Mouse (Mus musculus) heart, postnatal 4 days (tissue): ENCODE results near the gene Rbfox1. TPM values are rescaled to one million over a fixed set of nuclear protein-coding genes. Genes with fewer than 3 reads are reported as not detected.

ENCODE experiments used
- DNase-seq: peaks from one replicate; pipeline ENCODE4 v3.0.0; 2021
- total RNA-seq, 2 experiments: library from RNA; stranded (reverse); gene quantifications; 2 replicates each; pipeline ENCODE4 v1.2.3; 2021

The Rbfox1 gene
- total RNA-seq, 2 experiments from 2014 or later, result 22.3 to 24.5 TPM

GRCm38 (mm10) chr16:5992045-5993011 lies 107.2 kb downstream of the Rbfox1 start:
- no peak for DNase-seq

DNA sequence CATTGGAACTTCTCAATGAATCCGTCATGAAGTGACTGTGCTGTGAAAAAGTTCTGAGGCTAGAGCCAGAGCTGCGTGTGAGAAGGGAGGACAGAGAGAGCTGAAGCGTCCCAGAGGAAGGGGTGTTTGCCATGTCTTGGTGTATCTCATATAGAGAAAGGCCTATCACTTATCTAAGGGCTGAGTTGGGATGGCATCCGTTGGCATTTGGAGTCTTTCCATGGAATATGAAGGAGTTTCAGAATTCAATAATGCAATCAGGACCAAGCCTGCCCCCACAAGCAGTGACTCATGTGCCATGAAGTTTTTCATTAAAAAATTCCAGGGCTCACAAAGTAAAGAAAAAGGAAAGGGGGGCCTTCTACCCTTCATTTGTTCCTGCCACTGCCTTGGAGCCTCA lies 112.0 kb downstream of the Rbfox1 start:
- DNase-seq, result no peak

GRCm38 (mm10) chr16:5997651-5998050 lies 112.5 kb downstream of the Rbfox1 start:
- DNase-seq, result no peak

DNA sequence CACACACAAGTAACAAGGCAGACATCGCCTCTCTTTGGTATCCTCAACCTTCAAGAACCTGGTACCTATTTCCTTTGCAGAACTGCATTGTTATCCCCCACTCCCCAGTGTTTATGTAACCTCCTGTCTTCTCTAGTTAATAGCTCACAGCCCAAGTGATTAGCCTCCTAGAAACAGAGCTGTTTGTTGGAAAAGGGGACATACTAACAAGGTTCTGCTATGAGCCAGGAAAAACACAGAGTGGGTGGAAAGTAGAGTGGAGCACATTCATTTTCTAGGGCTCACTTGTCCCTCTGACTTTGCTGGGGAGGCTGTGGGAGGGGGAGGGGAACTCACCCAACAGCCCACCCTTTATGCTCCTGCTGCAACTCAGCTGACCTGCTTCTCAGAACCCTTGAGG lies 114.9 kb downstream of the Rbfox1 start:
- DNase-seq, result no peak

DNA sequence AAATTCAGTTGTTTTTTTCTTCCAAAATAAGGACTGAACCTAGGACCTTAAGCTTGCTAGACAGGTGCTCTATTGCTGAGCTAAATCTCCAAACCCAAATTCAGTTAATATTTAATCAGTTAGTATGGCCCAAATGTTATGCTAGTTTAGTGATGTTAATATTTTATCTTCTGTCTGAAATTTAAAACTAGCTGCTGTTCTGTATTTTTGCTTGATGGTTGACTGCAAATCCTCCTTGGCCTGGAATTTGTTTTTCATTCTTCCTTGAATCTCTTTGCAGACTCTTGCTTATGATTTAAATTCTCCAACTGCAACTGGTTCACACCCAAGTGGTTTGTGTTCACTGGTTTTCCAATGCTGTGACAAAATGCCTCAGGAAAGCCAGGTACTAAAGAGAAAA lies 121.8 kb downstream of the Rbfox1 start:
- no peak for DNase-seq

DNA sequence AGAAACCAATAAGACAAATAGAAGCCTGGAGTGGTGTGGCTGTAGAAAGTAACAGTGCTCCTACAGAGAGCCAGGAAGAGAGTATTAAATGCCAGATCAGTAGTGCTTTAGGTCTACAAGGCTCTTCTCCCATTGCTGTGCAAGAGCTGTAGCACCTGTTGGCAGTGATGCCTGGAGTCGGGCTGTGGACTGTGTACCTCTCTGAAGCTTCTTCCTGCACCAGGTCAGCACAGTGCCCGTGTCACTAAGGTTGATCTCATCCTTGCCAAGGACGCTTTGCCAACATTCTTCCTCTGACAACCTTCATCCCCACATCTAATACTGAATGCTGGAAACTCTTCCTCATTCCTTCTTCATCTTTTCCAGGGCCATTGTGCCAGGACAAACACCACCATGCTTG lies 127.7 kb downstream of the Rbfox1 start:
- no peak for DNase-seq

DNA sequence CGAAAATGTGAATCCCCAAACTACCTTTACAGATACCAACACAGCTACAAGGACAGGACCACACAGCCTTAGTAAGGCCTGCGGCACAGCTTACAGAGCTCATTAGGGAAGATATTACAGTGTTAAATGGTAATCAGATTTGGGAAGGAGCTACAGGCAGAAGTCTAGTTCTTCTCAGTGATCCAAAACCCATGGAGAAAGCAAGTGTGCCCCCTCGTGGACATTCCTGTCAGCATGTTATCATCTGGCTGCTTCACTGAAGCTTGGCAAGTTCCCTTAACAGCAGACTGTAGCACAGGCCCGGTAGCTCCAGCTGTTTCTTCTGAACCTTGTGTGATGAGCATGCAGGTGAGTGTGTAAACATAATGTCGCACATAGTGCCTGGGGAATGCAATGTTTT lies 133.5 kb downstream of the Rbfox1 start:
- peak; percentile 85 for DNase-seq

DNA sequence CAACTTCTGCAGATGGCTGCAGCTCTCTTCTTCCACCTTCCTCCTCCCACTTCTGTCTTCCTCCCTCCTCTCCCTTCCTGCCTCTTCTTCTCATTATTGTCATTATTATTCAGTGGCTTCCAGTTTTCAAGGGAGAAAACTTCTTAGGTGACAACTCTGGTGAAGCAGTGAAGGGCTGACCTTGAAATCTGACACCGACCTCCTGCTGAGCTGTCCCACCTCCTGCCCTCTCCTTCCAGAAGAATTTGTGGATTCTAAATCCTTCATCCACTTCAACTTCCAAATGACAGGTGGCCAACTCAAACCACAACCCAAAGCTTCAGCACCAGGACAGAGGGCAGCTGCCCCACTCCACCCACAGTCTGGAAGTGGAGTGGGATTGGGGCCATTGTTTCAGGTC lies 134.2 kb downstream of the Rbfox1 start:
- no peak for DNase-seq

DNA sequence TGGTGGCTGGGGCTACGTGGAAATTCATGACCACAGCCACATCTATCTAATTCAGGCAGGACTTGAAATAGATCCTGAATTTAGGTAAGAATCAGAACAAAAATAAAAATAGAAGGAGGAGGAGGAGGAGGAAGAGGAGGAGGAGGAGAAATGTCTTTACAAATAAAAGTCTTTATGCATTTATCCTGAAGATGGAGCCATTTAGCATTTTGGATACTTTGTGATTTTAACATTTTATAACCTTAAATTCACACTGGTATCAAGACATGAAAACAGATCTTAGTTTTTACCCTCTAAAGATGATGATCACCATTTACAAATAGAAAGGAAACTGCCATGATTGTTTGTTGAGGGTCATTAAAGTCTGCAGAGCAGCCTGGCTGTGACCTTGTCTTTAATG lies 146.1 kb downstream of the Rbfox1 start:
- DNase-seq, result no peak

GRCm38 (mm10) chr16:6032563-6032962 lies 147.4 kb downstream of the Rbfox1 start:
- no peak for DNase-seq

GRCm38 (mm10) chr16:6034876-6035275 lies 149.7 kb downstream of the Rbfox1 start:
- DNase-seq, result no peak

- no peak for DNase-seq
Measured at GRCm38 (mm10) chr16:6037009-6037408, 151.9 kb downstream of the Rbfox1 start.

- DNase-seq, result no peak
Measured at GRCm38 (mm10) chr16:6042766-6043165, 157.6 kb downstream of the Rbfox1 start.

DNA sequence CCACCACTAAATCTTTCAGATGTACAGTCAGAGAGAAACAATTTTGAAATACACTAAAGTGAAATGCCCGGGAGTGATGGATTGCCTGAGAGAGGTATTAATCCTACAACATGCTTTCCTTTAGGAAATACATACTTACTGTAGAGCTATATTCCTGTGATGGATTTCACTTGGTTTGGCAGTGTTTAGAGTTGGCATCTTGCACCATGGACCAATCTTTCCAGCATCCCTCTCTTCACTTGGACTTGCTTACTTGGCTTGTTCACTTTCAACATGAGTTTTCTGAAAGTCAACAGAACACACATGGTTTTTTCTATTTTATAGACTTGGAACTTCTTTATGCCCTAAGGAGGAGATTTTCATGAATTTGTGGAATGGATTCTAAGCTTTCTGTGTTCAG lies 163.4 kb downstream of the Rbfox1 start:
- no peak for DNase-seq

DNA sequence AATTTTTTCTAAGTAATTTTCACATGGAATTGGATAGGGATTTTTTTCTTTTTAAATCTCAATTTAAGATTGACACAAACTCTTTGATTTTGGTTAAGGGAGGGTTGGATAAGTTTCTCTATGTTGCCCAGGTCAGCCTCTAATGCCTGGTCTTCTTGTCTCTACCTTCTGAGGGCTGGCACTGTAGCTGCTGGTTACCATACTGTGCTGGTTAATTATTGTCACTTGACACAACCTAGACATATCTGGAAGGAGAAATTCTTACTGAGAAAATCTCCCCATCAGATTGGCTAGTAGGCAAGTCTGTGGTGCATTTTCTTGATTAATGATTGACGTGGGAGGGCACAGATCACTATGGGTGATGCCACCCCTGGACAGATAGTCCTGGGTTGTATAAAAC lies 177.3 kb downstream of the Rbfox1 start:
- DNase-seq, result no peak

- DNase-seq, result no peak
Measured at GRCm38 (mm10) chr16:6065481-6065880, 180.3 kb downstream of the Rbfox1 start.

- DNase-seq, result no peak
Measured at GRCm38 (mm10) chr16:6075442-6076050, 190.4 kb downstream of the Rbfox1 start.

GRCm38 (mm10) chr16:6079017-6079416 lies 193.9 kb downstream of the Rbfox1 start:
- DNase-seq, result no peak

DNA sequence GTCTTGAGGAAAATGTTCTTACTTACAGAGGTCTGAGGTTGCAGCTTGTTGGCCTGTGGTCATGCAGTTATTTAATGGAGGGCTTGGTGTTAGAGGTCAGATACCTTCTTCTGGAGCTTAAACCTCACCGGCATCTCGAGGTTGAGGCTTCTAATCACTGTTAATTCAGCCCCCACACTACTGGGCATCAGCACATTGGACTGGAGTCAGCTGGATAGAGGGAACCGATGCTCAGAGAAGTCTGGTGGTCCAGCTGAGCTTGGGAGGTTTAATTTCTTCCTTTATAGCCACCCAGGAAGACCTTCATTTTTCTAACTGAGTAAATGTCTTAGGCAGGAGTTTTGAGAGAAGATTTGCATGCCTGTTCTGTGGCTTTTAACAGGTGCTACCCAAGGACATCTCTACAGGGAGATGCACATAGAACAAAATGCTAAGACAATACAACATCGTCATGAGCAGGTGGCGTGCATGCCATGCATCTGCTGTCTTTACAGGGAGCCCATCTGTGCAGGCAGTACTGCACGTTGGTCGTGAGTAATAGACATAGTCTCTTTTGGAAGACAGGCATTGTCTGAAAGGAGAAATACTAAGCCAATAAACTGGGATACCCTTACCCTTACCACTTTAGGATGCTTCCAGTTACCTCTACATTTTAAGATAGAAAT lies 199.7 kb downstream of the Rbfox1 start:
- no peak for DNase-seq

GRCm38 (mm10) chr16:6086200-6086599 lies 201.0 kb downstream of the Rbfox1 start:
- DNase-seq, result peak; percentile 38

DNA sequence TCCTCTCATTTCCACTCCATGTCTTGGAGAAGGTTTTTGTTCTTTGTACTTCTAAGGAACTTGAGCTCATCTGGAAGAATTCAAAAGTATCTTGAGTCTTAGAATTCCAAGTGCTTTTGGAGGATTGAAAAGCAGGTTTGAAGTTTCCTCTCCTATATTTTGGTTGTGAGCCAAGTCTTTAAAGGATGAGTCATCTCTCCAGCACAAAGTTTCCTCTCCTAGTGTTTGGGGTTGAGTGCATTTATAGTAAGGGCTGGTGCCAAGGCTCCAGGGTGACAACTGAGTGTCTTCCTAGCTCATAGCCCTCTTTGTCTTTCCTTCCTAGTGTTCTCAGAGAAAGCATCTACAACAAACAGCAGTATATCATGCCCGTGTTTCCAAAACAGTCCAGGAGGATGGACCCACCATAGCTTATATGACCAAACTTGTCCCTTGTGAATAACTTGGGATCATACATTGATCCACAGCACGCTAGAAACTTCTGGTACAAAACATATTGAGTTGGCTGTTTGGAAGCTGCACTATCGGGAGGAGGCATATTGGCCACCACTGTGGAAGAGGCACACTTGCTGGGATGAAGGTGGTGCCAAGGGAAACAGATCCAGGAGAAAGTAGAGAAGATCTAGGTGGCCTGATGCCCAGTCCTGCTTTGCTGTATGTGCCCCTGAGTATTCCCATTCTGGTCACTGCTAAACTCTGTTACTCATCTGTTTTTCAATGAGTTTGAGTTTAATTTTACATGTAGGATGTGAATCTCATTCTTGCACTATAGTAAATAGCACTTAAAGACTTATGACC lies 206.4 kb downstream of the Rbfox1 start:
- DNase-seq, result no peak

DNA sequence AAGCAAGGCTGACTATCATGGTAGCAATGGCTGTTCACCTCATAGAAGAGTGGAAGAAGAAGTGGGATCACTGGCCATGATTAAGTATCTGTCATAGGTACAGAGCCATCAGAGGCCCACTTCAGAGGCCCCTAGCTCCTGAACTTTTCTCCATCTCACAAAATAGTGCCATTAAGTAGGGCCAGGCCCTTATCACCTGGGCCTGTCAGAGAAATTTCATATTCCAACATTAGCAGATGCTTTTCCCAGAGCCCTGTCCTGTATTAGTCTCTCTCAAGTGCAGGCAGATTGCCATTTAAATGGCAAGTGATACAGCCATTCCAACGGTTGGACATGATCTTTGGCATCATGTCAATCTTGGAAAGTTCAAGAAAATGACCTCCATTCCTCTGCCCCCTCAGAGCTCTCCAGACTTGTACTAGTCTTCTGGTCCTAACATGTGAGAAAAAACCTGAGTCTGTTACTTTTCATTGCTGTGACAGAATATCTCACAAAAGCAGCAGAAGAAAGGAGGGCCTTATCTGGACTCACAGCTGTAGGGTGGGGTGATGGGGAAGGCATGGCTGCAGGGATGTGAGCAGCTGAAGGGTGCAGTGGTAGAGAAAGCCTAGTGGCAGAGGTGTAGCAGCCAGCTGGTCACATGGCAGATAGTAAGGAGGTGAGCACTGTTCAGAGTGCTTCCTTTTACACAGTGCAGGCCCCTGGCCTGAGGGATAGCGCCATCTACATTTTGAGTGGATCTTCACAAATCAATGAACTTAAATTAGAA lies 210.6 kb downstream of the Rbfox1 start:
- no peak for DNase-seq
